Mouse (Mus musculus) kidney, adult 2 months (tissue): ENCODE results near the gene Trim24.
"Not testable (repeated sequence)": the region's sequence is repeated elsewhere in the genome, so short reads cannot be mapped to it uniquely, and the experiment has no call there.

Source experiments
- CTCF ChIP-seq: fragments of 200-500 bp; conservative IDR thresholded peaks from 2 replicates; pipeline ENCODE4 v1.5.1; 2011; ENCODE audit warnings: low read depth, mild to moderate bottlenecking, control low read depth, low read length, moderate library complexity, mixed read lengths; ENCODE audit not compliant: insufficient read depth, insufficient read length
- POLR2A ChIP-seq: fragments of 200-500 bp; IDR thresholded peaks from one replicate; pipeline ENCODE4 v1.6.1; 2011; ENCODE audit warnings: low read depth, low read length, control low read depth

DNA sequence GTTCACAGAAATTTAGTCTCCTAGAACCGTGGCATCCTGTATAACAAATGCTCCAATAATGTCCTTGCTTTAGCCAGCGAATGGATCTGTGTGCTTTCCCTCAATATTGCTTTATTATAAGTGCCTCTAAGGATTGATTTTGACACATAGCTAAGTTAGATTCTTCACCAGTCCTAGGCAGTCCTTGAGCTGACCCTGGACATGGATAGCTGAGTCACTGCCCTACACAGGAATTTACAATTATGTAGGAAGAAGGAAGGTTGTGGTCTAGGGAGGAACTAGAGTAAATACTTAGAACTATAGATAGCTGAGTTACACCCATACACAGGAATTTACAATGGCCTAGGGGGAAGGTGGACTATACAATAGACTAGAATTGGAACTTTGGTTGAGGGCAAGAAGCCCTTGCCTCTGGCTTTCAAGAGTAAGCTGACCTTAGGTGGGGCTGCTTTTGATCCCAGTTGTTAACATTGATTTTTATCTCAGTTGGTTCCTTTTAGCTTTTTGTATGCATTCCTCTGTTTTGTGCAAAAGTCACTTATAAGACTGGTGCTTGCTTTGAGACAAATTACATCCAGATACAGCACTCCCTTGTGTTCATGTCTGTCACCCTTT, 33.6 kb upstream of the Trim24 start:
- TF ChIP-seq CTCF, POLR2A: not testable (repeated sequence)
